Mouse (Mus musculus) heart, embryonic 16.5 days (tissue): Measurements from ENCODE around the gene Bcat1. TPM values are rescaled to one million over a fixed set of nuclear protein-coding genes. Genes with fewer than 3 reads are reported as not detected.

Experiments
- ATAC-seq: fragments of 200-750 bp; cut with Nextera tagmentation; replicated peaks from 2 replicates; pipeline ENCODE4 v1.8.0; 2017; ENCODE audit warnings: moderate number of reproducible peaks; ENCODE audit not compliant: insufficient read depth, low FRiP score; ENCODE audit errors: extremely low read depth
- H3K27ac ChIP-seq: fragments of 300-500 bp; sonication (generic); 2 replicates; pipeline ENCODE4 v1.5.1; 2014; ENCODE audit warnings: mild to moderate bottlenecking, low read length, control low read depth, moderate library complexity
- H3K27me3 ChIP-seq: fragments of 300-500 bp; sonication (generic); 2 replicates; pipeline ENCODE4 v1.6.1; 2014; ENCODE audit warnings: low read length, mixed read lengths; ENCODE audit not compliant: control insufficient read depth, insufficient read depth
- H3K36me3 ChIP-seq: fragments of 300-500 bp; sonication (generic); 2 replicates; pipeline ENCODE4 v1.6.1; 2014; ENCODE audit not compliant: control insufficient read depth, insufficient read depth
- H3K4me1 ChIP-seq: fragments of 300-500 bp; sonication (generic); 2 replicates; pipeline ENCODE4 v1.6.1; 2014; ENCODE audit warnings: low read length, mixed read lengths; ENCODE audit not compliant: control insufficient read depth, insufficient read depth
- H3K4me2 ChIP-seq: fragments of 300-500 bp; sonication (generic); 2 replicates; pipeline ENCODE4 v1.6.1; 2014; ENCODE audit warnings: low read depth, mild to moderate bottlenecking, control low read depth, low read length
- H3K4me3 ChIP-seq: fragments of 300-500 bp; sonication (generic); 2 replicates; pipeline ENCODE4 v1.5.1; 2014; ENCODE audit warnings: mild to moderate bottlenecking, control low read depth, low read length
- H3K9ac ChIP-seq: fragments of 300-500 bp; sonication (generic); 2 replicates; pipeline ENCODE4 v1.6.1; 2014; ENCODE audit warnings: low read length, control low read depth
- H3K9me3 ChIP-seq: fragments of 300-500 bp; sonication (generic); replicated peaks from 2 replicates; pipeline ENCODE4 v1.6.1; 2016; ENCODE audit warnings: low read length; ENCODE audit not compliant: control insufficient read depth
- whole genome bisulfite sequencing: fragments of 180-500 bp; shearing (Covaris S2); extraction: QIAGEN DNeasy Blood & Tissue Kit; methylation state at CpG from one replicate; pipeline ENCODE4 v1.1.7; 2014; 5-methylcytosine and 5-hydroxymethylcytosine counted together
- polyA plus RNA-seq: library from polyadenylated mRNA; unstranded; fragments of >200 nt; fragmentation: Nextera tagmentation; extraction: Ambion mirVana; gene quantifications from 2 replicates; pipeline ENCODE4 v1.2.1, GENCODE M21; 2015

Bcat1 gene
- polyA plus RNA-seq, 1 experiment from 2014 or later, result 6.9 TPM

GRCm38 (mm10) chr6:144963156-144963555 lies 112.8 kb downstream of the Bcat1 start:
- Histone ChIP-seq H3K36me3 (no peaks in the 10 kb centered on the region), H3K4me1 (no peaks in the 10 kb centered on the region), H3K4me2 (no peak overlapping the region), H3K27ac (no peak overlapping the region), H3K4me3 (no peak overlapping the region), H3K9ac (no peak overlapping the region), H3K27me3 (no peaks in the 10 kb centered on the region), H3K9me3 (no peaks in the 10 kb centered on the region)
- WGBS, result 73% methylated on average over 8 of the region's 8 CpGs
- ATAC-seq, result no peak

- no peak for ATAC-seq
- Histone ChIP-seq H3K4me2 (no peak overlapping the region), H3K9ac (no peak overlapping the region), H3K36me3 (no peaks in the 10 kb centered on the region), H3K27ac (no peak overlapping the region), H3K4me1 (no peaks in the 10 kb centered on the region), H3K9me3 (no peaks in the 10 kb centered on the region), H3K27me3 (no peaks in the 10 kb centered on the region), H3K4me3 (no peak overlapping the region)
- WGBS, result 48% methylated on average over 4 of the region's 4 CpGs
These were observed 114.0 kb downstream of the Bcat1 start for GRCm38 (mm10) chr6:144962013-144962354.

GRCm38 (mm10) chr6:144961253-144962012 lies 114.6 kb downstream of the Bcat1 start:
- H3K4me2 ChIP-seq, result no peak overlapping the region
- H3K4me1 ChIP-seq, result no peaks in the 10 kb centered on the region
- no peak overlapping the region for H3K4me3 ChIP-seq
- no peak overlapping the region for H3K9ac ChIP-seq
- H3K9me3 ChIP-seq, result no peaks in the 10 kb centered on the region
- no peak for ATAC-seq
- WGBS, result 81% methylated on average over 25 of the region's 25 CpGs
- H3K27me3 ChIP-seq, result no peaks in the 10 kb centered on the region
- H3K27ac ChIP-seq, result no peak overlapping the region
- no peaks in the 10 kb centered on the region for H3K36me3 ChIP-seq

DNA sequence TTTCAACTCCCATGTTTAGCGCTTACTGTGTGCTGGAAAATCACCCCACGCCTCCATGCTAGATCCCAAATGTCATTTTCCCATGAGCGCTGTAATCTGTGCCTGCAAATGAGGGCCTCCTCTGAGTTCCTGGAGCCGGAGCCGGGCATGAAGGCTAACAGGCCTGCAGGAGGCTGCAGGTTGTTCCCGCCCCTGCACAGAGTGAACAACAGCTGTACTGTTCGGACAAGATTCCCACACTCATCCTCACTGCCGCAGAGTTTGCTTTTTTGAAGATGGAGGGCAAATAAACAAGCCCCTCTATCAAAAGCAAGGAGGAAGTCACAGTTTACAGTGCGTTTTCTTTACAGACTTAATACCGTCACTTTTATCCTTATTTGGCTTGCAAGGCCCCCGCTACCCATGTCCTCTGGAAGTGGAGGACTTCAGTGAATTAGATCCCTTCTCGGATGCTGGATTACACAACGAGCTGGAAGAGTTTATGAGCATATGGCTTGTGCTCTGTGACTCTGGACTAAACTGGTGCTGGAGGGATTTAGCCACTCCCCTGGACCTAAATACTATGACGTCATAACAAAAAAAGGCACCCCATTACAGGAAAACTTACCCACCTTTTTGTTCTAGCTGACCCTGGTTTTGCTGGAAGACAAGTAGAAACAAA lies 120.0 kb downstream of the Bcat1 start:
- Histone ChIP-seq H3K4me1 (no peaks in the 10 kb centered on the region), H3K9ac (no peak overlapping the region), H3K4me2 (no peak overlapping the region), H3K27ac (no peak overlapping the region), H3K27me3 (no peaks in the 10 kb centered on the region), H3K4me3 (no peak overlapping the region), H3K36me3 (no peaks in the 10 kb centered on the region), H3K9me3 (no peaks in the 10 kb centered on the region)
- ATAC-seq, result no peak
- WGBS, result 62% methylated on average over 14 of the region's 14 CpGs

- no peaks in the 10 kb centered on the region for H3K36me3 ChIP-seq
- 74% methylated on average over 6 of the region's 6 CpGs for WGBS
- no peaks in the 10 kb centered on the region for H3K9me3 ChIP-seq
- no peak overlapping the region for H3K4me3 ChIP-seq
- no peak overlapping the region for H3K27ac ChIP-seq
- H3K4me1 ChIP-seq, result no peaks in the 10 kb centered on the region
- no peak for ATAC-seq
- H3K9ac ChIP-seq, result no peak overlapping the region
- no peaks in the 10 kb centered on the region for H3K27me3 ChIP-seq
- H3K4me2 ChIP-seq, result no peak overlapping the region
These were observed 123.1 kb downstream of the Bcat1 start for GRCm38 (mm10) chr6:144952885-144953284.

- 75% methylated on average over 10 of the region's 10 CpGs for WGBS
- no peak overlapping the region for H3K4me2 ChIP-seq
- H3K27me3 ChIP-seq, result no peaks in the 10 kb centered on the region
- no peaks in the 10 kb centered on the region for H3K36me3 ChIP-seq
- no peak overlapping the region for H3K9ac ChIP-seq
- ATAC-seq, result no peak
- H3K4me1 ChIP-seq, result no peaks in the 10 kb centered on the region
- no peak overlapping the region for H3K4me3 ChIP-seq
- no peak overlapping the region for H3K27ac ChIP-seq
- H3K9me3 ChIP-seq, result no peaks in the 10 kb centered on the region
These were observed 131.3 kb downstream of the Bcat1 start for GRCm38 (mm10) chr6:144944435-144945365.

Other genes with a start within 250 kb of the Bcat1 start
- gene Lrmp, start 39.5 kb upstream of the Bcat1 start, polyA plus RNA-seq, result 8.5 and 26.3 TPM in 2 replicates
- gene Casc1, start 134.8 kb upstream of the Bcat1 start, polyA plus RNA-seq, result 0.53 and 0.74 TPM in 2 replicates
- gene Etfrf1, start 134.9 kb upstream of the Bcat1 start, polyA plus RNA-seq, result 58.1 and 62.0 TPM in 2 replicates
- gene Kras, start 174.1 kb upstream of the Bcat1 start, polyA plus RNA-seq, result 44.1 and 45.4 TPM in 2 replicates